Mouse (Mus musculus): ENCODE data around the gene Rad23a.

GRCm38 (mm10) chr8:84840248-84840999 is at the start of gene Rad23a:
- TF ChIP-seq CTCF (IDR thresholded peaks at IDR 0.05; ENCODE audit: borderline replicate concordance, insufficient read depth, low read length) (no peak), POLR2A (IDR thresholded peaks at IDR 0.05; ENCODE audit: low read depth, low read length) (peak; percentile 92)

All from embryonic fibroblast, embryonic 13.5 days (primary cell).